Mouse (Mus musculus): Measurements from ENCODE around the gene Cdh23. TPM values are rescaled to one million over a fixed set of nuclear protein-coding genes. Genes with fewer than 3 reads are reported as not detected.

Gene Cdh23
- polyA plus RNA-seq, 1 experiment from 2014 or later = 0.25 TPM

GRCm38 (mm10) chr10:60272241-60272640, 424.0 kb downstream of the Cdh23 start:
- H3K36me3 ChIP-seq (ENCODE audit: insufficient read depth, low read length) = no peaks in the 10 kb centered on the region
- H3K4me3 ChIP-seq (replicated peaks; ENCODE audit: low read depth, low read length) = no peak overlapping the region
- ATAC-seq (replicated peaks; ENCODE audit: low FRiP score, low read depth) (no peak), DNase-seq (ENCODE audit: low spot score) (no peak)
- no peaks in the 10 kb centered on the region for H3K9me3 ChIP-seq (replicated peaks; ENCODE audit: low read length)
- 53% methylated on average over 6 of the region's 6 CpGs for WGBS
- no peaks in the 10 kb centered on the region for H3K27me3 ChIP-seq (ENCODE audit: insufficient read depth, low read length)
- no peak overlapping the region for H3K27ac ChIP-seq
- peaks cover 6% of the 10 kb centered on the region; the same call in 1 of the 2 replicates for H3K4me1 ChIP-seq (replicated peaks; ENCODE audit: insufficient read depth, low read length)
- H3K4me2 ChIP-seq (ENCODE audit: low read length) = no peak overlapping the region
- H3K9ac ChIP-seq (ENCODE audit: low read depth, low read length) = no peak overlapping the region
- TF ChIP-seq CTCF (IDR thresholded peaks at IDR 0.05; ENCODE audit: low read depth) = no peak

- Histone ChIP-seq H3K4me1 (replicated peaks; ENCODE audit: insufficient read depth, low read length) (peaks cover 6% of the 10 kb centered on the region; the same call in 1 of the 2 replicates), H3K9me3 (replicated peaks; ENCODE audit: low read length) (no peaks in the 10 kb centered on the region), H3K27ac (no peak overlapping the region), H3K9ac (ENCODE audit: low read depth, low read length) (no peak overlapping the region), H3K4me3 (replicated peaks; ENCODE audit: low read depth, low read length) (no peak overlapping the region), H3K27me3 (ENCODE audit: insufficient read depth, low read length) (no peaks in the 10 kb centered on the region), H3K4me2 (ENCODE audit: low read length) (no peak overlapping the region), H3K36me3 (ENCODE audit: insufficient read depth, low read length) (no peaks in the 10 kb centered on the region)
- 59% methylated on average over 6 of the region's 6 CpGs for WGBS
- no peak for TF ChIP-seq CTCF (IDR thresholded peaks at IDR 0.05; ENCODE audit: low read depth)
- no peak for DNase-seq (ENCODE audit: low spot score)
- ATAC-seq (replicated peaks; ENCODE audit: low FRiP score, low read depth) = no peak
Observed at GRCm38 (mm10) chr10:60271015-60271414, 425.3 kb downstream of the Cdh23 start.

GRCm38 (mm10) chr10:60269141-60270064, 426.9 kb downstream of the Cdh23 start:
- no peak for DNase-seq (ENCODE audit: low spot score)
- Histone ChIP-seq H3K4me1 (replicated peaks; ENCODE audit: insufficient read depth, low read length) (peaks cover 6% of the 10 kb centered on the region; the same call in 1 of the 2 replicates), H3K9ac (ENCODE audit: low read depth, low read length) (no peak overlapping the region), H3K9me3 (replicated peaks; ENCODE audit: low read length) (no peaks in the 10 kb centered on the region), H3K4me3 (replicated peaks; ENCODE audit: low read depth, low read length) (no peak overlapping the region), H3K27me3 (ENCODE audit: insufficient read depth, low read length) (no peaks in the 10 kb centered on the region), H3K4me2 (ENCODE audit: low read length) (no peak overlapping the region), H3K36me3 (ENCODE audit: insufficient read depth, low read length) (no peaks in the 10 kb centered on the region), H3K27ac (0 out of 2 replicates have a peak overlapping the region, but pooled peaks have one; percentile 31)
- no peak for ATAC-seq (replicated peaks; ENCODE audit: low FRiP score, low read depth)
- no peak for TF ChIP-seq CTCF (IDR thresholded peaks at IDR 0.05; ENCODE audit: low read depth)
- 35% methylated on average over 13 of the region's 13 CpGs for WGBS

- no peak overlapping the region for H3K9ac ChIP-seq (ENCODE audit: low read depth, low read length)
- no peak overlapping the region for H3K4me3 ChIP-seq (replicated peaks; ENCODE audit: low read depth, low read length)
- no peak for DNase-seq (ENCODE audit: low spot score)
- ATAC-seq (replicated peaks; ENCODE audit: low FRiP score, low read depth) = no peak
- H3K27ac ChIP-seq = no peak overlapping the region
- no peak for TF ChIP-seq CTCF (IDR thresholded peaks at IDR 0.05; ENCODE audit: low read depth)
- H3K36me3 ChIP-seq (ENCODE audit: insufficient read depth, low read length) = no peaks in the 10 kb centered on the region
- peaks cover 6% of the 10 kb centered on the region; the same call in 1 of the 2 replicates for H3K4me1 ChIP-seq (replicated peaks; ENCODE audit: insufficient read depth, low read length)
- no peak overlapping the region for H3K4me2 ChIP-seq (ENCODE audit: low read length)
- no peaks in the 10 kb centered on the region for H3K27me3 ChIP-seq (ENCODE audit: insufficient read depth, low read length)
- WGBS = 80% methylated on average over 10 of the region's 11 CpGs
- H3K9me3 ChIP-seq (replicated peaks; ENCODE audit: low read length) = no peaks in the 10 kb centered on the region
Observed at GRCm38 (mm10) chr10:60268738-60269137, 427.6 kb downstream of the Cdh23 start.

GRCm38 (mm10) chr10:60266842-60267401, 429.4 kb downstream of the Cdh23 start:
- ATAC-seq (replicated peaks; ENCODE audit: low FRiP score, low read depth) = no peak
- no peaks in the 10 kb centered on the region for H3K36me3 ChIP-seq (ENCODE audit: insufficient read depth, low read length)
- no peaks in the 10 kb centered on the region for H3K9me3 ChIP-seq (replicated peaks; ENCODE audit: low read length)
- no peak overlapping the region for H3K27ac ChIP-seq
- no peak for TF ChIP-seq CTCF (IDR thresholded peaks at IDR 0.05; ENCODE audit: low read depth)
- DNase-seq (ENCODE audit: low spot score) = no peak
- peaks cover 6% of the 10 kb centered on the region; the same call in 1 of the 2 replicates for H3K4me1 ChIP-seq (replicated peaks; ENCODE audit: insufficient read depth, low read length)
- 89% methylated on average over 8 of the region's 8 CpGs for WGBS
- H3K27me3 ChIP-seq (ENCODE audit: insufficient read depth, low read length) = no peaks in the 10 kb centered on the region
- H3K4me3 ChIP-seq (replicated peaks; ENCODE audit: low read depth, low read length) = no peak overlapping the region
- H3K9ac ChIP-seq (ENCODE audit: low read depth, low read length) = no peak overlapping the region
- H3K4me2 ChIP-seq (ENCODE audit: low read length) = no peak overlapping the region

GRCm38 (mm10) chr10:60265252-60265651, 431.0 kb downstream of the Cdh23 start:
- no peaks in the 10 kb centered on the region for H3K9me3 ChIP-seq (replicated peaks; ENCODE audit: low read length)
- H3K4me1 ChIP-seq (replicated peaks; ENCODE audit: insufficient read depth, low read length) = peaks cover 6% of the 10 kb centered on the region; the same call in 1 of the 2 replicates
- H3K27ac ChIP-seq = peak overlapping the region; percentile 14; the same call in 1 of the 2 replicates
- H3K9ac ChIP-seq (ENCODE audit: low read depth, low read length) = no peak overlapping the region
- DNase-seq (ENCODE audit: low spot score) (peak; percentile 33), ATAC-seq (replicated peaks; ENCODE audit: low FRiP score, low read depth) (no peak)
- 62% methylated on average over 10 of the region's 10 CpGs for WGBS
- no peak overlapping the region for H3K4me2 ChIP-seq (ENCODE audit: low read length)
- no peak for TF ChIP-seq CTCF (IDR thresholded peaks at IDR 0.05; ENCODE audit: low read depth)
- no peak overlapping the region for H3K4me3 ChIP-seq (replicated peaks; ENCODE audit: low read depth, low read length)
- no peaks in the 10 kb centered on the region for H3K36me3 ChIP-seq (ENCODE audit: insufficient read depth, low read length)
- H3K27me3 ChIP-seq (ENCODE audit: insufficient read depth, low read length) = no peaks in the 10 kb centered on the region

Measured in kidney, postnatal 0 days (tissue).